Mouse (Mus musculus) stomach, embryonic 15.5 days (tissue): Measurements from ENCODE around the gene Tbc1d5. TPM values are rescaled to one million over a fixed set of nuclear protein-coding genes. Genes with fewer than 3 reads are reported as not detected.
A peak's percentile ranks its signal among the peaks of the same experiment; 100 is the strongest.

ENCODE experiments used
- ATAC-seq: fragments of 200-750 bp; cut with Nextera tagmentation; 2 replicates; pipeline ENCODE4 v1.8.0; 2017; ENCODE audit warnings: low read depth, moderate number of reproducible peaks, moderate TSS enrichment; ENCODE audit not compliant: insufficient read depth, low FRiP score
- H3K27ac ChIP-seq: fragments of 300-500 bp; sonication (generic); 2 replicates; pipeline ENCODE4 v1.5.1; 2015; ENCODE audit warnings: mild to moderate bottlenecking, inconsistent platforms
- H3K27me3 ChIP-seq: fragments of 300-500 bp; sonication (generic); replicated peaks from 2 replicates; pipeline ENCODE4 v1.6.1; 2015; ENCODE audit warnings: inconsistent platforms
- H3K36me3 ChIP-seq: fragments of 300-500 bp; sonication (generic); 2 replicates; pipeline ENCODE4 v1.6.1; 2015; ENCODE audit warnings: inconsistent platforms
- H3K4me1 ChIP-seq: fragments of 300-500 bp; sonication (generic); 2 replicates; pipeline ENCODE4 v1.6.1; 2015; ENCODE audit warnings: inconsistent platforms
- H3K4me2 ChIP-seq: fragments of 300-500 bp; sonication (generic); 2 replicates; pipeline ENCODE4 v1.6.1; 2015; ENCODE audit warnings: mild to moderate bottlenecking, inconsistent platforms
- H3K4me3 ChIP-seq: fragments of 300-500 bp; sonication (generic); replicated peaks from 2 replicates; pipeline ENCODE4 v1.5.1; 2015; ENCODE audit warnings: inconsistent platforms
- H3K9ac ChIP-seq: fragments of 300-500 bp; sonication (generic); 2 replicates; pipeline ENCODE4 v1.6.1; 2015; ENCODE audit warnings: inconsistent platforms
- H3K9me3 ChIP-seq: fragments of 300-500 bp; sonication (generic); 2 replicates; pipeline ENCODE4 v1.6.1; 2016; ENCODE audit warnings: inconsistent platforms
- WGBS: fragments of 180-500 bp; shearing (Covaris S2); methylation state at CpG from one replicate; pipeline ENCODE4 v1.1.7; 2015; 5-methylcytosine and 5-hydroxymethylcytosine counted together
- polyA plus RNA-seq: library from polyadenylated mRNA; unstranded; fragments of >200 nt; fragmentation: Nextera tagmentation; extraction: Ambion mirVana; gene quantifications from 2 replicates; pipeline ENCODE4 v1.2.1, GENCODE M21; 2015

Tbc1d5 gene
- 9.9 and 11.2 TPM in 2 replicates for polyA plus RNA-seq

- no peaks in the 10 kb centered on the region for H3K36me3 ChIP-seq
- peak; percentile 98 for ATAC-seq
- H3K27ac ChIP-seq = peak within 1 kb of the TSS; percentile 99
- peaks cover 4% of the 10 kb centered on the region; the same call in 1 of the 2 replicates for H3K4me1 ChIP-seq
- WGBS = 2% methylated on average over 52 of the region's 54 CpGs
- peak within 1 kb of the TSS; percentile 92 for H3K9ac ChIP-seq
- H3K9me3 ChIP-seq = no peaks in the 10 kb centered on the region
- peak within 1 kb of the TSS; percentile 80 for H3K4me3 ChIP-seq
- H3K27me3 ChIP-seq = no peaks in the 10 kb centered on the region
- H3K4me2 ChIP-seq = peak within 1 kb of the TSS; percentile 75
These were observed at the start of gene Tbc1d5 for GRCm38 (mm10) chr17:51179195-51179953. Tbc1d5 (minus strand) TSS chr17:51179352.

GRCm38 (mm10) chr17:51226056-51226455 is 46.9 kb upstream of the Tbc1d5 start:
- WGBS = 77% methylated on average over 1 of the region's 1 CpGs
- H3K27me3 ChIP-seq = no peaks in the 10 kb centered on the region

GRCm38 (mm10) chr17:51223152-51223551 is 44.0 kb upstream of the Tbc1d5 start:
- H3K27me3 ChIP-seq = no peaks in the 10 kb centered on the region
- H3K9me3 ChIP-seq = no peaks in the 10 kb centered on the region
- no peak overlapping the region for H3K4me2 ChIP-seq
- no peak overlapping the region for H3K4me3 ChIP-seq
- H3K9ac ChIP-seq = no peak overlapping the region
- no peak overlapping the region for H3K27ac ChIP-seq
- no peaks in the 10 kb centered on the region for H3K4me1 ChIP-seq
- no peaks in the 10 kb centered on the region for H3K36me3 ChIP-seq
- no peak for ATAC-seq
- WGBS = 35% methylated on average over 4 of the region's 4 CpGs

More at GRCm38 (mm10) chr17:51226056-51226455, 46.9 kb upstream of the Tbc1d5 start:
- H3K4me2 ChIP-seq = no peak overlapping the region
- H3K9me3 ChIP-seq = no peaks in the 10 kb centered on the region
- no peak overlapping the region for H3K9ac ChIP-seq
- ATAC-seq = no peak
- H3K27ac ChIP-seq = no peak overlapping the region
- H3K36me3 ChIP-seq = no peaks in the 10 kb centered on the region
- H3K4me3 ChIP-seq = no peak overlapping the region
- H3K4me1 ChIP-seq = no peaks in the 10 kb centered on the region

GRCm38 (mm10) chr17:51221075-51221474 is 41.9 kb upstream of the Tbc1d5 start:
- ATAC-seq = no peak
- no peak overlapping the region for H3K27ac ChIP-seq
- H3K9ac ChIP-seq = no peak overlapping the region
- H3K4me1 ChIP-seq = no peaks in the 10 kb centered on the region
- WGBS = 54% methylated on average over 7 of the region's 7 CpGs
- no peak overlapping the region for H3K4me3 ChIP-seq
- no peak overlapping the region for H3K4me2 ChIP-seq
- H3K27me3 ChIP-seq = no peaks in the 10 kb centered on the region
- H3K36me3 ChIP-seq = no peaks in the 10 kb centered on the region
- no peaks in the 10 kb centered on the region for H3K9me3 ChIP-seq

GRCm38 (mm10) chr17:51219897-51220296 is 40.7 kb upstream of the Tbc1d5 start:
- Histone ChIP-seq H3K27me3 (no peaks in the 10 kb centered on the region), H3K27ac (no peak overlapping the region), H3K9ac (no peak overlapping the region), H3K9me3 (no peaks in the 10 kb centered on the region), H3K4me2 (no peak overlapping the region), H3K4me3 (no peak overlapping the region), H3K36me3 (no peaks in the 10 kb centered on the region), H3K4me1 (no peaks in the 10 kb centered on the region)
- 86% methylated on average over 3 of the region's 3 CpGs for WGBS
- no peak for ATAC-seq

- Histone ChIP-seq H3K9me3 (no peaks in the 10 kb centered on the region), H3K27me3 (no peaks in the 10 kb centered on the region), H3K27ac (no peak overlapping the region), H3K4me2 (no peak overlapping the region), H3K4me3 (no peak overlapping the region), H3K4me1 (no peaks in the 10 kb centered on the region), H3K36me3 (no peaks in the 10 kb centered on the region), H3K9ac (no peak overlapping the region)
- no peak for ATAC-seq
- WGBS = 88% methylated on average over 6 of the region's 6 CpGs
These were observed 37.3 kb upstream of the Tbc1d5 start for GRCm38 (mm10) chr17:51216426-51216825.

GRCm38 (mm10) chr17:51209565-51209964 is 30.4 kb upstream of the Tbc1d5 start:
- no peaks in the 10 kb centered on the region for H3K36me3 ChIP-seq
- H3K4me1 ChIP-seq = no peaks in the 10 kb centered on the region
- WGBS = 86% methylated on average over 2 of the region's 2 CpGs
- no peaks in the 10 kb centered on the region for H3K9me3 ChIP-seq
- no peak overlapping the region for H3K9ac ChIP-seq
- H3K27ac ChIP-seq = no peak overlapping the region
- no peak overlapping the region for H3K4me2 ChIP-seq
- no peak for ATAC-seq
- H3K4me3 ChIP-seq = no peak overlapping the region
- H3K27me3 ChIP-seq = no peaks in the 10 kb centered on the region

- WGBS = 86% methylated on average over 2 of the region's 2 CpGs
- H3K9ac ChIP-seq = no peak overlapping the region
- H3K4me1 ChIP-seq = no peaks in the 10 kb centered on the region
- no peak overlapping the region for H3K4me2 ChIP-seq
- no peak overlapping the region for H3K4me3 ChIP-seq
- ATAC-seq = no peak
- H3K27ac ChIP-seq = no peak overlapping the region
- no peaks in the 10 kb centered on the region for H3K27me3 ChIP-seq
- no peaks in the 10 kb centered on the region for H3K36me3 ChIP-seq
- no peaks in the 10 kb centered on the region for H3K9me3 ChIP-seq
These were observed 25.5 kb upstream of the Tbc1d5 start for GRCm38 (mm10) chr17:51204643-51205042.

- 78% methylated on average over 2 of the region's 2 CpGs for WGBS
- Histone ChIP-seq H3K9ac (no peak overlapping the region), H3K9me3 (no peaks in the 10 kb centered on the region), H3K4me1 (no peaks in the 10 kb centered on the region), H3K27me3 (no peaks in the 10 kb centered on the region), H3K4me3 (no peak overlapping the region), H3K36me3 (no peaks in the 10 kb centered on the region), H3K4me2 (no peak overlapping the region), H3K27ac (no peak overlapping the region)
- no peak for ATAC-seq
These were observed 16.4 kb upstream of the Tbc1d5 start for GRCm38 (mm10) chr17:51195561-51195960.

- no peaks in the 10 kb centered on the region for H3K4me1 ChIP-seq
- no peak overlapping the region for H3K27ac ChIP-seq
- H3K36me3 ChIP-seq = no peaks in the 10 kb centered on the region
- ATAC-seq = no peak
- no peaks in the 10 kb centered on the region for H3K9me3 ChIP-seq
- H3K4me2 ChIP-seq = no peak overlapping the region
- 69% methylated on average over 2 of the region's 2 CpGs for WGBS
- no peaks in the 10 kb centered on the region for H3K27me3 ChIP-seq
- no peak overlapping the region for H3K4me3 ChIP-seq
- no peak overlapping the region for H3K9ac ChIP-seq
These were observed 15.6 kb upstream of the Tbc1d5 start for GRCm38 (mm10) chr17:51194787-51195186.

GRCm38 (mm10) chr17:51191381-51191780 is 12.2 kb upstream of the Tbc1d5 start:
- Histone ChIP-seq H3K4me3 (no peak overlapping the region), H3K9ac (no peak overlapping the region), H3K36me3 (no peaks in the 10 kb centered on the region), H3K4me2 (no peak overlapping the region), H3K27me3 (no peaks in the 10 kb centered on the region), H3K9me3 (no peaks in the 10 kb centered on the region), H3K27ac (no peak overlapping the region), H3K4me1 (no peaks in the 10 kb centered on the region)
- 77% methylated on average over 1 of the region's 1 CpGs for WGBS
- ATAC-seq = no peak

GRCm38 (mm10) chr17:51182715-51183114 is 3.6 kb upstream of the Tbc1d5 start:
- WGBS = 83% methylated on average over 2 of the region's 2 CpGs
- Histone ChIP-seq H3K4me1 (peaks cover 3% of the 10 kb centered on the region; the same call in 1 of the 2 replicates), H3K9me3 (no peaks in the 10 kb centered on the region), H3K4me3 (no peak overlapping the region), H3K4me2 (no peak overlapping the region), H3K36me3 (no peaks in the 10 kb centered on the region), H3K27me3 (no peaks in the 10 kb centered on the region), H3K27ac (no peak overlapping the region), H3K9ac (no peak overlapping the region)
- no peak for ATAC-seq
